Mouse (Mus musculus) testis, postnatal 14 days (tissue): Measurements from ENCODE around the gene Sirt6.

Experiments
- DNase-seq: peaks from one replicate; pipeline ENCODE4 v3.0.0; 2021; ENCODE audit warnings: low spot score

The Sirt6 gene

DNA sequence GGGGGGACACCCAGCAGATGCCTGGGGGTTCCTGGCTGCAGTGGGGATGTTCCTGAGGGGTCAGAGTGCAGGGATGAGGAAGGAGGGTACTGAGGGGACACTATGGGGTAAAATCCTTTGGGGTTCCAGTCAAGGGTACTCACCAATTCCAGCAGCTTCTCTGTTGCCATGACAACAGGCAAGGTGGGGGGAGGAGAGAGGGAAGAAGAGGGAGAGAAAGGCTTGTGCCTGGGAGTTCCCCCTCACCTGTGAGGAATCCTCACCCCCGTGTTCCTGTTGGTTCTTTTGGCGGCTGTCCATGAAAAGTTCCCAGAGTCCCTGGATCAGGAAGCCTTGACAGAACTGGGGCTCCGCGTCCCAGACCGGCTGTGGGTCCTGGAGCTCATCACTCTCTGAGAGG is 32.0 kb downstream of the Sirt6 start:
- no peak for DNase-seq

GRCm38 (mm10) chr10:81593935-81594334 is 33.7 kb downstream of the Sirt6 start:
- DNase-seq = no peak

DNA sequence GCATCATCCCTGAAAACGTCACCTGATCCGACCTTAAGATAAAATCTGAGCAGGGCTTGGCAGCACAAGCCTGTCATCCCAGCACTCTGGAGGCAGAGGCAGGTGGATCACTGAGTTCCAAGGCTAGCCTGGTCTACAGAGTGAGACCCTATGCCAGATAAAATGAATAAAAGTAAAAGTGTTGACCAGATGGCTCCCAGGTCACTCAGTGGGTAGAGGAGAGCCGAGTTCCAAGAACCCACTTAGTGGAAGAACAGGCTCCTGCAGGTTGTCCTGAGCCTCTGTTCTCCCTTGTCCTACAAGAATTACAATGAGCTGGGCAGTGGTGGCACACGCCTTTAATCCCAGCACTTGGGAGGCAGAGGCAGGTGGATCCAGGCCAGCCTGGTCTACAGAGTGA is 34.4 kb downstream of the Sirt6 start:
- DNase-seq = no peak

DNA sequence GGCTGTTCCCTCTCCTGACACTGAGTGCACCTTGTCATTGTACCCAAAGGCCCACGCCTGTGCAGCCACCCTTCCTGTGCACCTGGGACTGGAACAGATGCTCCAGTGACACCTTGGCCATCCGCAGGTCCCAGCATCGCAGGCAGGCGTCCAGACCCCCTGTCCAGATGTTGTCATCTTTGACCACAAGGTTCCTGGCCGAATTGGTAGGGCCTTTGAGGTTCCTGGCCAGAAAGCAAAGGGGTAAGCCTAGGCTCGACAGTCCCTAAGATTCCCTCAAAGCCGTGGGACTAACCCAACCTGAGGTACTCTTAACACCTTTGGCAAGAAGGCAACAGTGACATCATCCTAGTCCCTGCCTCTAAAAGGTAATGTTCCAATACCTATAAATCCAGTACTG is 35.0 kb downstream of the Sirt6 start:
- DNase-seq = no peak

GRCm38 (mm10) chr10:81591846-81592245 is 35.8 kb downstream of the Sirt6 start:
- no peak for DNase-seq

DNA sequence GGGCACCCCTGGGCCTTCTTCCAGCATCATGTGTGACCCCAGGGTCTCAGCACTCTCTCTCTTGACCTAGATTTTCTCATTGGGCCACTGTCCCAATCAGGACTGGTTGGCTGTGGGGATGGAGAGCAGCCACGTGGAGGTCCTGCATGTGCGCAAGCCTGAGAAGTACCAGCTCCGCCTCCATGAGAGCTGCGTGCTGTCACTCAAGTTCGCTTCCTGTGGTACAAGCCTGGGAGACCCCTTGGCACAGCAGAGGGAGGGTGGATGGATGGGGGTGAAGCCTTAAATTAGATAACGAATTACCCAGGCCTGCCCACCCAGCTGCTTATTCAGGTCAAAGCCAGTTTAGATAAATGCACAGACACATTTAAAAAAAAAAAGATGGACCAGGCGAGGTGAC is 38.9 kb downstream of the Sirt6 start:
- DNase-seq = no peak

GRCm38 (mm10) chr10:81583347-81583746 is 44.2 kb downstream of the Sirt6 start:
- peak; percentile 6 for DNase-seq

- DNase-seq = peak; percentile 33
Measured at GRCm38 (mm10) chr10:81580441-81581070, 47.0 kb downstream of the Sirt6 start.

DNA sequence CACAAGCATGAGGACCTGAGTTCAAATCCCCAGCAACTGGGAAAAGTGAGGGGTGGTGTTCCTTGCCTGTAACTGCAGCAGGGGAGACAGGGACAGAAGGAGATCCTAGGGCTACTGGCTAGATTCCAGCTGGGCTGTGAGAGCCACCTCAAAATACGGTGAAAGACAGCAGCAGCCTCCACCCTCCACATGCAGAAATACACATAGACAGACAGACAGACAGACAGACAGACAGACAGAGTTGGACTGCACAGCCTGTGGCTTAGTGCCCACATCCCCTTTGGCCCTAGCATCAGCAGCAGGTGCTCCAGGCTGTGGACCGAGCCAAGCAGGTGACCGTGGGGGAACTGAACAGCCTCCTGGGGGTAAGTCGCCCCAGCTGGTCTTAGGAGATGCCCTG is 47.6 kb downstream of the Sirt6 start:
- DNase-seq = no peak

- DNase-seq = peak; percentile 25
Measured at GRCm38 (mm10) chr10:81575695-81576094, 51.9 kb downstream of the Sirt6 start.

DNA sequence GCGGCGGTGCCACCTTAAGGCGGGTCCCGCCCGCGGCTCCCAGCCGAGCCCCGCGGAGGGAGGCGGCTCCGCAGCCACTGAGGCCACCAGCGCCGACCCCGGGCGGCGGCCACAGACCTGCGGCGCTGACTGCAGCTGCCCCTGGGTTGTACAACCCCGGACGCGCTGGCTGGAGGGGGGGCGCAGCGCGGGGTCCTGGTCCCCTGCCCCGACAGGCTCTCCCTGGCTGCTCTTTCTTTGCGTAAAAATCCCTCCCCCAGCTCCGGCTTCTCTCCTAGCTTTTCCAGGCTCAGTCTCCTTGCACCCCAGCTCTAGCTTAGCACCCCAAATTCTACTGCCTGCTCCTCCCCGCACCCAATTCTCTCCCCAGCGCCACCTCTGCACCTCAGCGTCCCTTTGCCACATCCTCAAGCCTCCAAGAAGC is 52.4 kb downstream of the Sirt6 start:
- peak; percentile 28 for DNase-seq

- peak; percentile 65 for DNase-seq
Measured at GRCm38 (mm10) chr10:81574081-81575056, 53.2 kb downstream of the Sirt6 start, which contains the start of gene Tle2. Tle2 (plus strand) TSS chr10:81574561.

- DNase-seq = peak; percentile 76
Measured at GRCm38 (mm10) chr10:81572975-81573374, 54.6 kb downstream of the Sirt6 start.

DNA sequence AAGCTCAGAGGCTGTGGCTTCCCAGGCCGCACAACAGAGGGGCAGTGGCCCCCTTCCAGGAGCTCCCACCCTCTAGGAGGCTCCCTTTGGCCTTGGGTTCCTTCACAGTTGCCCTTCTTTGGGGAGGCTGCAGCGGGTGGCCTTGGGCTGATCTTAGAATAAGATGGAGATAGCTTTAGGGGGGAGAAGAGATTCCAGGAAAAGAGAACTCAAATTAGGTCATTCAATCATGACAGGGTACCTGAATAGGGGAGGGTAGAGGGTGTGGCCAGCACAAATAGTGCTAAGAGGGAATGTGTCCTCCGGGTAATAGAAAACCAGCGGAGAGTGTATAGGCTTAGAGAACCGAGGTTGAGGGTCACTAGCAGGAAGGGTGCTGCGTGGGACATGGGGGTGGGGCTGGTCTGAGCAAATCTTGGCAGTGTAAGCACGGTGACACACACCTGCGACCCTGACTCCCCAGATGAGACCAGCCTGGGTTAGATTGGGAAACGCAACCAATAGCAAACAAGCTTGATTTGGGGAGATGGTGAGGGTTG is 55.4 kb downstream of the Sirt6 start:
- DNase-seq = peak; percentile 72
